Mouse (Mus musculus) liver, adult 2 months (tissue): ENCODE data around the gene Krt83.

ENCODE experiments used
- CTCF ChIP-seq: fragments of 200-500 bp; IDR thresholded peaks from 2 replicates; pipeline ENCODE4 v1.5.1; 2011; ENCODE audit warnings: low read depth, low read length, control low read depth
- POLR2A ChIP-seq: fragments of 200-500 bp; IDR thresholded peaks from 2 replicates; pipeline ENCODE4 v1.6.1; 2011; ENCODE audit warnings: low read length, control low read depth; ENCODE audit not compliant: insufficient read depth; ENCODE audit errors: extremely low read depth

- TF ChIP-seq CTCF (no peak), POLR2A (no peak)
These were observed 36.0 kb downstream of the Krt83 start for GRCm38 (mm10) chr15:101455292-101455691.
